Mouse (Mus musculus): ENCODE measurements around the gene Olfr1311. TPM values are rescaled to one million over a fixed set of nuclear protein-coding genes. Genes with fewer than 3 reads are reported as not detected.
"Not testable (repeated sequence)": the region's sequence is repeated elsewhere in the genome, so short reads cannot be mapped to it uniquely, and the experiment has no call there.

Olfr1311 gene
- total RNA-seq (2012; rRNA removed), result not detected in 2 replicates

DNA sequence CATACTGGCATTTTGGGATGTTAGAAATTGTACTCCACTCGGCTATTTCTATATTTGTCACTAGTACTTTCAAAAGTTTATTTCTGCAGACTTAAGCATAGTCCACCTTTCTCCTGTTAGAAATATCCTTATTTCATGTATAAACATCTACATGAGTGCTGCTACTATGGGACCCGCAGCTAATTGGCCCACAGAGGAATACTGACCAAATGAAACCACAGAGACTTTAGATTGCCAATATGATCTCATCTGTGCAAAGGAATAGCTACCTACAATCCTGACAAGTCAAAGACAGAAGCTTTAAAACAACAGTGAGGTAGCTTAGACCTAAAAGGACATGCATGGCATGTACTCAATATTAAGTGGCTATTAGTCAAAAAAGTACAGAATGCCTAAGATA is at the start of gene Olfr1311:
Olfr1311 (minus strand) TSS at position 101 of the 400 bp plus-strand sequence.
- in situ Hi-C loops (cut with MboI; ENCODE audit: low sequenced_read_pairs in 2 of 2, unreplicated experiment in 2 of 2), result no loop called here
- no peak for TF ChIP-seq HCFC1 (IDR thresholded peaks at IDR 0.05; ENCODE audit: borderline replicate concordance, insufficient read depth, low read length)
- no peak within 1 kb of the TSS for H3K4me3 ChIP-seq (ENCODE audit: insufficient read depth in 1 of 2, low read depth in 1 of 2, low read length in 2 of 2, poor library complexity in 1 of 2, severe bottlenecking in 1 of 2)
- no peak for DNase-seq (ENCODE audit: low read depth, low spot score)
- H3K9ac ChIP-seq (ENCODE audit: insufficient read depth, low read depth, low read length, poor library complexity, severe bottlenecking), result no peak within 1 kb of the TSS
- H3K9me3 ChIP-seq (ENCODE audit: control insufficient read depth, insufficient read depth, low read depth, low read length), result no peaks in the 10 kb centered on the region
- H3K4me1 ChIP-seq (ENCODE audit: control insufficient read depth in 2 of 2, insufficient read depth in 2 of 2, low read length in 2 of 2, poor library complexity in 1 of 2), result no peaks in the 10 kb centered on the region
- H3K36me3 ChIP-seq (ENCODE audit: control insufficient read depth, insufficient read depth, low read length, poor library complexity, severe bottlenecking), result no peaks in the 10 kb centered on the region
- H3K27ac ChIP-seq (ENCODE audit: insufficient read depth, low read depth, low read length, poor library complexity, severe bottlenecking), result no peak within 1 kb of the TSS

DNA sequence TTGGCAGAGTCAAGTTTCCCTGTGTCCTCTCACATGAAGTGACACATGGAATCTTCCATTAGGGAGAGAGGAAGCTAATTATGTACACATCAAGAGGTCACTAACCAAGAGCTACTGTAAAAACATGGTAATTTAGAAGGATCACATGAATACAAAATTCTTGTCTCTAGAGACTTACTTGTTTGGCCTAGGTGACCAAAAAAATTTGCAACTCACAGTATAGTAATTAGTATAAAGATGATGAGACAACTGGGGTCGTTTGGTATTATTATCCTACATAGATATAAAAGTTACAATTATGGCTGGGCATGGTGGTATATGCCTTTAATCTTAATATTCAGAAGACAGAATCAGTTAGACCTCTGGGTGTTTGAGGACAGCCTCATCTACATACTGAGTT is 25.9 kb upstream of the Olfr1311 start, which contains the start of gene Olfr1312:
Olfr1312 (minus strand) TSS at position 101 of the 400 bp plus-strand sequence.
- no peak within 1 kb of the TSS for H3K27ac ChIP-seq (ENCODE audit: insufficient read depth, low read depth, low read length, poor library complexity, severe bottlenecking)
- no peaks in the 10 kb centered on the region for H3K9me3 ChIP-seq (ENCODE audit: control insufficient read depth, insufficient read depth, low read depth, low read length)
- H3K9ac ChIP-seq (ENCODE audit: insufficient read depth, low read depth, low read length, poor library complexity, severe bottlenecking), result no peak within 1 kb of the TSS
- DNase-seq (ENCODE audit: low read depth, low spot score), result no peak
- in situ Hi-C loops (cut with MboI; ENCODE audit: low sequenced_read_pairs in 2 of 2, unreplicated experiment in 2 of 2), result no loop called here
- H3K36me3 ChIP-seq (ENCODE audit: control insufficient read depth, insufficient read depth, low read length, poor library complexity, severe bottlenecking), result no peaks in the 10 kb centered on the region
- H3K4me3 ChIP-seq (ENCODE audit: insufficient read depth in 1 of 2, low read depth in 1 of 2, low read length in 2 of 2, poor library complexity in 1 of 2, severe bottlenecking in 1 of 2), result no peak within 1 kb of the TSS
- H3K4me1 ChIP-seq (ENCODE audit: control insufficient read depth in 2 of 2, insufficient read depth in 2 of 2, low read length in 2 of 2, poor library complexity in 1 of 2), result no peaks in the 10 kb centered on the region
- no peak for TF ChIP-seq HCFC1 (IDR thresholded peaks at IDR 0.05; ENCODE audit: borderline replicate concordance, insufficient read depth, low read length)
- no peak for TF ChIP-seq MAFK (IDR thresholded peaks at IDR 0.05; ENCODE audit: insufficient read depth, low read depth, low read length)
- TF ChIP-seq ZC3H11A (IDR thresholded peaks at IDR 0.05; ENCODE audit: borderline replicate concordance, low read depth, low read length), result no peak
- TF ChIP-seq CHD2 (IDR thresholded peaks at IDR 0.05; ENCODE audit: low read depth, low read length), result no peak
- no peak for TF ChIP-seq ZNF384 (IDR thresholded peaks at IDR 0.05; ENCODE audit: low read depth, low read length)

DNA sequence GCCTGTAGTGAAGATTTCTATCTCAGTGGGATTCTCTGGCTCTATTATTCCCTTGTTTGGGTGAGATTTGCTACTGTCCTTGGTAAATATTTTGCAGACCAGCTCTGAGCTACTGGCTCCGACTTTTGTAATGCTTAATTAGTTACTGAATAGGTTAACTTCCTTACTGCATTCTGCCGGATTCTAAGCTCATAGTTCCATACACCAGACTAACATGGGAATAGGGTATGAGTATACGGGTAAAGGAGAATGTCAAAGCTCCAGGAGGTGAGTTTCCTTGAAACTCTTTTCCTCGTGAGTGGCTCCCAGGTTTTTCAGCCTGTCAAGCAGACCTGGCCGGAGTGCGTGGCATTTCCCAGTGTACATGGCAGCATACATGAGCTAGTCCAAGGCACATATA is 2.8 kb upstream of the Olfr1311 start:
- H3K4me3 ChIP-seq (ENCODE audit: insufficient read depth in 1 of 2, low read depth in 1 of 2, low read length in 2 of 2, poor library complexity in 1 of 2, severe bottlenecking in 1 of 2); H3K9ac ChIP-seq (ENCODE audit: insufficient read depth, low read depth, low read length, poor library complexity, severe bottlenecking); H3K27ac ChIP-seq (ENCODE audit: insufficient read depth, low read depth, low read length, poor library complexity, severe bottlenecking); H3K4me1 ChIP-seq (ENCODE audit: control insufficient read depth in 2 of 2, insufficient read depth in 2 of 2, low read length in 2 of 2, poor library complexity in 1 of 2); H3K36me3 ChIP-seq (ENCODE audit: control insufficient read depth, insufficient read depth, low read length, poor library complexity, severe bottlenecking); DNase-seq (ENCODE audit: low read depth, low spot score); H3K9me3 ChIP-seq (ENCODE audit: control insufficient read depth, insufficient read depth, low read depth, low read length); in situ Hi-C loops (cut with MboI; ENCODE audit: low sequenced_read_pairs in 2 of 2, unreplicated experiment in 2 of 2): not testable (repeated sequence)

DNA sequence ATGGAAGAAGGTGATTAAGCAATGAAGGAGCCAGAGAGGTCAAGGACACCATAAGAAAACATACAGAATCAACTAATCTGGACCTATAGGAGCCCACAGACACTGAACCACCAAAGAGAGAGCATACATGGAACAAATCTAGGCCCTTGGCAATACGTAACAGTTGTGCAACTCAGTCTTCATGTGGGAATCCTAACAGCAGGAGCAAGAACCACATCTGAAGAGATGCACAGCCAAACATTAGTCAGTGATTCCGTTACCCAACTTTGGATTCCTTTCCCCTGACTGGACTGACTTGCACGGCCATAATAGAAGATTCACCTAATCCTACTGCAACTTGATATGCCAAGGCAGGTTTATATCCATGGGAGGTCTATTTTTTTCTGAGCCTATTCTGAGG is 9.3 kb downstream of the Olfr1311 start:
- H3K36me3 ChIP-seq (ENCODE audit: control insufficient read depth, insufficient read depth, low read length, poor library complexity, severe bottlenecking), result no peaks in the 10 kb centered on the region
- no peaks in the 10 kb centered on the region for H3K9me3 ChIP-seq (ENCODE audit: control insufficient read depth, insufficient read depth, low read depth, low read length)
- no peak for DNase-seq (ENCODE audit: low read depth, low spot score)
- in situ Hi-C loops (cut with MboI; ENCODE audit: low sequenced_read_pairs in 2 of 2, unreplicated experiment in 2 of 2), result no loop called here
- H3K27ac ChIP-seq (ENCODE audit: insufficient read depth, low read depth, low read length, poor library complexity, severe bottlenecking), result no peak overlapping the region
- no peak overlapping the region for H3K9ac ChIP-seq (ENCODE audit: insufficient read depth, low read depth, low read length, poor library complexity, severe bottlenecking)
- TF ChIP-seq MAFK (IDR thresholded peaks at IDR 0.05; ENCODE audit: insufficient read depth, low read depth, low read length) (no peak), ZNF384 (IDR thresholded peaks at IDR 0.05; ENCODE audit: low read depth, low read length) (no peak)
- H3K4me1 ChIP-seq (ENCODE audit: control insufficient read depth in 2 of 2, insufficient read depth in 2 of 2, low read length in 2 of 2, poor library complexity in 1 of 2), result no peaks in the 10 kb centered on the region
- no peak overlapping the region for H3K4me3 ChIP-seq (ENCODE audit: insufficient read depth in 1 of 2, low read depth in 1 of 2, low read length in 2 of 2, poor library complexity in 1 of 2, severe bottlenecking in 1 of 2)

DNA sequence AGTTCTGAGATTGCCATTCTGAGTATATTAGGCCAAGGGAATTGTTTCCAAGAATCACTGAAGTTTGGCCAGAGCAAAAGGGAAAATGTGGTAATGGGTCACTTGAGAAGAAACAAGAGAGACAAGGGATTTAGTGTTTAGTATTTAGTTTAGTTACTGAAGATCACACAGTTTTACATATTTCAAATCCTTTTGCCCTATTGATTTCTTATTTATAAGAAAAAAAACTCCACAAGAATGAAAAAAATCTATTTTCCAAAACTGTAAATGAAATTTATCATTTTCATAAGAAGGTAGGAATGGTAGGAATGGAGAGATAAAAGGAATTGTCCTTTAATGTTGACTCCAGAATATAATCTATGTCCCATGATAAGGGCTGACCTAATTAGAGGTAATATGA is 11.6 kb downstream of the Olfr1311 start, which contains the start of gene Olfr1310:
Olfr1310 (minus strand) TSS at position 101 of the 400 bp plus-strand sequence.
- H3K4me1 ChIP-seq (ENCODE audit: control insufficient read depth in 2 of 2, insufficient read depth in 2 of 2, low read length in 2 of 2, poor library complexity in 1 of 2), result no peaks in the 10 kb centered on the region
- no peaks in the 10 kb centered on the region for H3K9me3 ChIP-seq (ENCODE audit: control insufficient read depth, insufficient read depth, low read depth, low read length)
- no peaks in the 10 kb centered on the region for H3K36me3 ChIP-seq (ENCODE audit: control insufficient read depth, insufficient read depth, low read length, poor library complexity, severe bottlenecking)
- TF ChIP-seq HCFC1 (IDR thresholded peaks at IDR 0.05; ENCODE audit: borderline replicate concordance, insufficient read depth, low read length) (no peak), CHD2 (IDR thresholded peaks at IDR 0.05; ENCODE audit: low read depth, low read length) (no peak), ZNF384 (IDR thresholded peaks at IDR 0.05; ENCODE audit: low read depth, low read length) (no peak), MAFK (IDR thresholded peaks at IDR 0.05; ENCODE audit: insufficient read depth, low read depth, low read length) (no peak), ZC3H11A (IDR thresholded peaks at IDR 0.05; ENCODE audit: borderline replicate concordance, low read depth, low read length) (no peak)
- H3K9ac ChIP-seq (ENCODE audit: insufficient read depth, low read depth, low read length, poor library complexity, severe bottlenecking), result no peak within 1 kb of the TSS
- no peak within 1 kb of the TSS for H3K27ac ChIP-seq (ENCODE audit: insufficient read depth, low read depth, low read length, poor library complexity, severe bottlenecking)
- H3K4me3 ChIP-seq (ENCODE audit: insufficient read depth in 1 of 2, low read depth in 1 of 2, low read length in 2 of 2, poor library complexity in 1 of 2, severe bottlenecking in 1 of 2), result no peak within 1 kb of the TSS
- DNase-seq (ENCODE audit: low read depth, low spot score), result no peak
- in situ Hi-C loops (cut with MboI; ENCODE audit: low sequenced_read_pairs in 2 of 2, unreplicated experiment in 2 of 2), result no loop called here

Measured in ES-E14 (cell line).